Mouse (Mus musculus): ENCODE data around the gene Pprc1. TPM values are rescaled to one million over a fixed set of nuclear protein-coding genes. Genes with fewer than 3 reads are reported as not detected.

Gene Pprc1
- polyA plus RNA-seq, 1 experiment from 2014 or later = 32.2 TPM

- H3K36me3 ChIP-seq = peaks cover 57% of the 10 kb centered on the region
- ATAC-seq (ENCODE audit: low FRiP score, low read depth) = no peak
Measured at GRCm38 (mm10) chr19:46073285-46073684, 28.6 kb downstream of the Pprc1 start.

GRCm38 (mm10) chr19:46074266-46074665, 29.6 kb downstream of the Pprc1 start:
- ATAC-seq (ENCODE audit: low FRiP score, low read depth) = no peak
- Histone ChIP-seq H3K27ac (replicated peaks) (no peak overlapping the region), H3K9ac (replicated peaks) (no peak overlapping the region), H3K4me1 (peaks cover 15% of the 10 kb centered on the region), H3K4me2 (replicated peaks) (no peak overlapping the region), H3K4me3 (no peak overlapping the region), H3K27me3 (no peaks in the 10 kb centered on the region), H3K9me3 (no peaks in the 10 kb centered on the region), H3K36me3 (peaks cover 59% of the 10 kb centered on the region)
- WGBS = 92% methylated on average over 5 of the region's 5 CpGs

More at GRCm38 (mm10) chr19:46073285-46073684, 28.6 kb downstream of the Pprc1 start:
- no peak overlapping the region for H3K9ac ChIP-seq (replicated peaks)
- H3K4me3 ChIP-seq = no peak overlapping the region
- H3K27me3 ChIP-seq = no peaks in the 10 kb centered on the region
- no peak overlapping the region for H3K4me2 ChIP-seq (replicated peaks)
- H3K9me3 ChIP-seq = no peaks in the 10 kb centered on the region
- peaks cover 15% of the 10 kb centered on the region for H3K4me1 ChIP-seq
- no peak overlapping the region for H3K27ac ChIP-seq (replicated peaks)
- 89% methylated on average over 7 of the region's 7 CpGs for WGBS

GRCm38 (mm10) chr19:46075616-46076607, 31.2 kb downstream of the Pprc1 start, which contains the start of gene Nolc1:
Nolc1 (plus strand) TSS chr19:46075863.
- H3K36me3 ChIP-seq = peaks cover 63% of the 10 kb centered on the region
- peak within 1 kb of the TSS; percentile 89 for H3K4me2 ChIP-seq (replicated peaks)
- peak within 1 kb of the TSS; percentile 69 for H3K9ac ChIP-seq (replicated peaks)
- peaks cover 15% of the 10 kb centered on the region for H3K4me1 ChIP-seq
- H3K9me3 ChIP-seq = no peaks in the 10 kb centered on the region
- no peaks in the 10 kb centered on the region for H3K27me3 ChIP-seq
- peak; percentile 94 for ATAC-seq (ENCODE audit: low FRiP score, low read depth)
- peak within 1 kb of the TSS; percentile 42; the same call in 1 of the 2 replicates for H3K27ac ChIP-seq (replicated peaks)
- peak within 1 kb of the TSS; percentile 92 for H3K4me3 ChIP-seq
- WGBS = under 1% methylated on average over 66 of the region's 66 CpGs

- H3K36me3 ChIP-seq = peaks cover 66% of the 10 kb centered on the region
- no peak overlapping the region for H3K27ac ChIP-seq (replicated peaks)
- no peaks in the 10 kb centered on the region for H3K27me3 ChIP-seq
- no peak overlapping the region for H3K9ac ChIP-seq (replicated peaks)
- H3K9me3 ChIP-seq = no peaks in the 10 kb centered on the region
- H3K4me3 ChIP-seq = no peak overlapping the region
- peaks cover 15% of the 10 kb centered on the region for H3K4me1 ChIP-seq
- WGBS = 71% methylated on average over 3 of the region's 3 CpGs
- no peak for ATAC-seq (ENCODE audit: low FRiP score, low read depth)
- H3K4me2 ChIP-seq (replicated peaks) = no peak overlapping the region
Measured at GRCm38 (mm10) chr19:46078535-46078934, 33.8 kb downstream of the Pprc1 start.

- ATAC-seq (ENCODE audit: low FRiP score, low read depth) = no peak
- no peaks in the 10 kb centered on the region for H3K4me1 ChIP-seq
- H3K9ac ChIP-seq (replicated peaks) = no peak overlapping the region
- no peak overlapping the region for H3K27ac ChIP-seq (replicated peaks)
- H3K4me3 ChIP-seq = no peak overlapping the region
- H3K27me3 ChIP-seq = no peaks in the 10 kb centered on the region
- peaks cover 56% of the 10 kb centered on the region for H3K36me3 ChIP-seq
- H3K9me3 ChIP-seq = no peaks in the 10 kb centered on the region
- WGBS = 95% methylated on average over 8 of the region's 8 CpGs
- no peak overlapping the region for H3K4me2 ChIP-seq (replicated peaks)
Measured at GRCm38 (mm10) chr19:46085185-46085584, 40.5 kb downstream of the Pprc1 start.

GRCm38 (mm10) chr19:46086337-46086736, 41.7 kb downstream of the Pprc1 start:
- H3K36me3 ChIP-seq = peaks cover 44% of the 10 kb centered on the region

GRCm38 (mm10) chr19:46087871-46088270, 43.2 kb downstream of the Pprc1 start:
- no peak overlapping the region for H3K4me3 ChIP-seq
- 87% methylated on average over 7 of the region's 7 CpGs for WGBS

More at GRCm38 (mm10) chr19:46086337-46086736, 41.7 kb downstream of the Pprc1 start:
- Histone ChIP-seq H3K4me2 (replicated peaks) (no peak overlapping the region), H3K4me1 (no peaks in the 10 kb centered on the region), H3K9ac (replicated peaks) (no peak overlapping the region), H3K4me3 (no peak overlapping the region), H3K27ac (replicated peaks) (no peak overlapping the region), H3K9me3 (no peaks in the 10 kb centered on the region), H3K27me3 (no peaks in the 10 kb centered on the region)
- no peak for ATAC-seq (ENCODE audit: low FRiP score, low read depth)
- WGBS = 63% methylated on average over 3 of the region's 3 CpGs

GRCm38 (mm10) chr19:46091641-46092040, 47.0 kb downstream of the Pprc1 start:
- 95% methylated on average over 4 of the region's 4 CpGs for WGBS
- no peak for ATAC-seq (ENCODE audit: low FRiP score, low read depth)
- H3K27ac ChIP-seq (replicated peaks) = no peak overlapping the region

More at GRCm38 (mm10) chr19:46087871-46088270, 43.2 kb downstream of the Pprc1 start:
- no peak for ATAC-seq (ENCODE audit: low FRiP score, low read depth)
- no peak overlapping the region for H3K27ac ChIP-seq (replicated peaks)
- no peak overlapping the region for H3K4me2 ChIP-seq (replicated peaks)
- H3K27me3 ChIP-seq = no peaks in the 10 kb centered on the region
- peaks cover 29% of the 10 kb centered on the region for H3K36me3 ChIP-seq
- no peak overlapping the region for H3K9ac ChIP-seq (replicated peaks)
- no peaks in the 10 kb centered on the region for H3K4me1 ChIP-seq
- H3K9me3 ChIP-seq = no peaks in the 10 kb centered on the region

GRCm38 (mm10) chr19:46094144-46094543, 49.5 kb downstream of the Pprc1 start:
- Histone ChIP-seq H3K4me3 (no peak overlapping the region), H3K9me3 (no peaks in the 10 kb centered on the region), H3K4me1 (no peaks in the 10 kb centered on the region), H3K4me2 (replicated peaks) (no peak overlapping the region), H3K9ac (replicated peaks) (no peak overlapping the region), H3K27ac (replicated peaks) (no peak overlapping the region), H3K36me3 (no peaks in the 10 kb centered on the region), H3K27me3 (no peaks in the 10 kb centered on the region)
- no peak for ATAC-seq (ENCODE audit: low FRiP score, low read depth)
- 93% methylated on average over 2 of the region's 2 CpGs for WGBS

More at GRCm38 (mm10) chr19:46091641-46092040, 47.0 kb downstream of the Pprc1 start:
- no peak overlapping the region for H3K4me3 ChIP-seq
- H3K9ac ChIP-seq (replicated peaks) = no peak overlapping the region
- H3K4me2 ChIP-seq (replicated peaks) = no peak overlapping the region
- H3K27me3 ChIP-seq = no peaks in the 10 kb centered on the region
- H3K36me3 ChIP-seq = no peaks in the 10 kb centered on the region
- no peaks in the 10 kb centered on the region for H3K4me1 ChIP-seq
- H3K9me3 ChIP-seq = no peaks in the 10 kb centered on the region

GRCm38 (mm10) chr19:46095291-46095690, 50.6 kb downstream of the Pprc1 start:
- no peak overlapping the region for H3K4me3 ChIP-seq
- ATAC-seq (ENCODE audit: low FRiP score, low read depth) = no peak
- H3K9ac ChIP-seq (replicated peaks) = no peak overlapping the region
- no peak overlapping the region for H3K27ac ChIP-seq (replicated peaks)
- no peaks in the 10 kb centered on the region for H3K4me1 ChIP-seq
- H3K27me3 ChIP-seq = no peaks in the 10 kb centered on the region
- 93% methylated on average over 3 of the region's 4 CpGs for WGBS
- H3K9me3 ChIP-seq = no peaks in the 10 kb centered on the region
- H3K36me3 ChIP-seq = no peaks in the 10 kb centered on the region
- no peak overlapping the region for H3K4me2 ChIP-seq (replicated peaks)

GRCm38 (mm10) chr19:46096396-46096795, 51.7 kb downstream of the Pprc1 start:
- Histone ChIP-seq H3K27me3 (no peaks in the 10 kb centered on the region), H3K36me3 (no peaks in the 10 kb centered on the region), H3K4me2 (replicated peaks) (no peak overlapping the region), H3K4me1 (no peaks in the 10 kb centered on the region), H3K4me3 (no peak overlapping the region), H3K27ac (replicated peaks) (no peak overlapping the region), H3K9me3 (no peaks in the 10 kb centered on the region), H3K9ac (replicated peaks) (no peak overlapping the region)
- ATAC-seq (ENCODE audit: low FRiP score, low read depth) = no peak
- WGBS = 87% methylated on average over 5 of the region's 5 CpGs

- Histone ChIP-seq H3K9ac (replicated peaks) (no peak overlapping the region), H3K4me1 (no peaks in the 10 kb centered on the region), H3K4me2 (replicated peaks) (no peak overlapping the region), H3K4me3 (no peak overlapping the region), H3K9me3 (no peaks in the 10 kb centered on the region), H3K27ac (replicated peaks) (no peak overlapping the region), H3K27me3 (no peaks in the 10 kb centered on the region), H3K36me3 (no peaks in the 10 kb centered on the region)
- no peak for ATAC-seq (ENCODE audit: low FRiP score, low read depth)
- 95% methylated on average over 3 of the region's 3 CpGs for WGBS
Measured at GRCm38 (mm10) chr19:46099561-46099960, 54.9 kb downstream of the Pprc1 start.

All from midbrain, embryonic 12.5 days (tissue).